Mouse (Mus musculus) brain, embryonic 14.5 days (tissue): ENCODE results near the gene Hs6st1.

Experiments
- CTCF ChIP-seq: fragments of 200-500 bp; IDR thresholded peaks from 2 replicates; pipeline ENCODE4 v1.5.1; 2012; ENCODE audit warnings: inconsistent platforms, mild to moderate bottlenecking, moderate library complexity, borderline replicate concordance; ENCODE audit not compliant: insufficient read depth, insufficient read length; ENCODE audit errors: extremely low read depth
- POLR2A ChIP-seq: fragments of 200-500 bp; IDR thresholded peaks from 2 replicates; pipeline ENCODE4 v1.6.1; 2012; ENCODE audit warnings: mild to moderate bottlenecking, inconsistent platforms, borderline replicate concordance; ENCODE audit not compliant: poor library complexity, insufficient read depth, insufficient read length, severe bottlenecking; ENCODE audit errors: extremely low read depth

- no peak for TF ChIP-seq CTCF
- no peak for TF ChIP-seq POLR2A
Measured at GRCm38 (mm10) chr1:36114844-36115243, 46.6 kb downstream of the Hs6st1 start.
